Mouse (Mus musculus) CH12.LX (cell line): ENCODE measurements around the gene Cxcl10.

Experiments used
- CHD1 ChIP-seq: IDR thresholded peaks from 2 replicates; pipeline ENCODE4 v1.6.1; 2012; ENCODE audit warnings: low read depth, low read length, improper control_type of control experiment, inconsistent platforms
- CTCF ChIP-seq, 2 experiments: IDR thresholded peaks in 1 of 2; conservative IDR thresholded peaks in 1 of 2; 2 replicates each; pipeline ENCODE4 v1.5.1; 2011 to 2012; ENCODE audit warnings: low read depth in 2 of 2, low read length in 2 of 2, improper control_type of control experiment in 1 of 2, inconsistent platforms in 1 of 2, mild to moderate bottlenecking in 1 of 2, moderate library complexity in 1 of 2
- ELF1 ChIP-seq: IDR thresholded peaks from 2 replicates; pipeline ENCODE4 v1.6.1; 2014; ENCODE audit warnings: low read depth, mild to moderate bottlenecking, inconsistent platforms, low read length, improper control_type of control experiment
- GABPA ChIP-seq: IDR thresholded peaks from 2 replicates; pipeline ENCODE4 v1.6.1; 2012; ENCODE audit warnings: low read depth, low read length, improper control_type of control experiment, inconsistent platforms; ENCODE audit not compliant: insufficient replicate concordance
- IRF4 ChIP-seq: IDR thresholded peaks from 2 replicates; pipeline ENCODE4 v1.6.1; 2014; ENCODE audit warnings: low read depth, mild to moderate bottlenecking, inconsistent platforms, low read length, improper control_type of control experiment
- NELFE ChIP-seq: IDR thresholded peaks from 2 replicates; pipeline ENCODE4 v1.6.1; 2011; ENCODE audit warnings: low read depth, low read length, improper control_type of control experiment
- POLR2A ChIP-seq: IDR thresholded peaks from 2 replicates; pipeline ENCODE4 v1.6.1; 2011; ENCODE audit warnings: low read depth, mild to moderate bottlenecking, improper control_type of control experiment, low read length

GRCm38 (mm10) chr5:92384855-92385254, 36.2 kb upstream of the Cxcl10 start:
- TF ChIP-seq CHD1 (no peak), CTCF (conservative IDR thresholded peaks at IDR 0.05 in 1 of 2, IDR thresholded peaks at IDR 0.05 in 1 of 2; ENCODE audit: low read depth in 2 of 2, low read length in 2 of 2) (peak; percentile 73 to 76), NELFE (peak; percentile 32; the same call in 1 of the 2 replicates), POLR2A (no peak), ELF1 (no peak), GABPA (no peak), IRF4 (no peak)
